ENCODE assay signal across 25 mouse cellular contexts in genomic region chr1:80868805-80869204, GRCm38 (mm10).
DNase-seq lines count a peak whose midpoint lies in the region; ATAC-seq lines count a peak whose summit lies in the region.
"Had no signal": no experiment of that assay in that cellular context is flagged by ENCODE, and none has a peak within 500 bp of the region (broad histone marks: within the 10 kb centered on the region; RNA-seq: fewer than 3 reads in every experiment).

No protein-coding gene starts in this region.

- peak; percentile 27 for DNase-seq in embryonic facial prominence, embryonic 14.5 days (ENCODE audit: low spot score)
- DNase-seq in embryonic facial prominence, embryonic 10.5 days (ENCODE audit: low spot score), result no peak
- peak; percentile 9 for DNase-seq in heart, postnatal 4 days
- no peak for DNase-seq in heart, adult 18-20 months
- DNase-seq in lung, postnatal 14 days, result peak; percentile 0
- no peak for DNase-seq in lung, postnatal 25 days (ENCODE audit: low spot score)
- DNase-seq: adrenal gland, adult 8-10 months; adrenal gland, postnatal 25 days; cerebellum, adult 11-12 months; cerebellum, adult 8-10 months; cerebellum, postnatal 10 days; cerebellum, postnatal 36 days; gastrocnemius, postnatal 25 days; heart, adult 2 months had no signal

- no peak overlapping the region for H3K4me3 ChIP-seq in embryonic facial prominence, embryonic 14.5 days (ENCODE audit: low read depth, low read length)
- H3K4me3 ChIP-seq in embryonic facial prominence, embryonic 10.5 days, result no peak overlapping the region
- H3K4me3 ChIP-seq: embryonic facial prominence, embryonic 12.5 days; erythroblast, embryonic 14.5 days; forebrain, embryonic 12.5 days; forebrain, embryonic 15.5 days; heart, adult 2 months; heart, embryonic 12.5 days; heart, embryonic 15.5 days; hindbrain, embryonic 10.5 days; hindbrain, embryonic 13.5 days; intestine, embryonic 15.5 days had no signal

- no peak overlapping the region for H3K4me2 ChIP-seq in embryonic facial prominence, embryonic 14.5 days (ENCODE audit: low read depth, low read length)
- H3K4me2 ChIP-seq: embryonic facial prominence, embryonic 12.5 days; forebrain, embryonic 12.5 days; forebrain, embryonic 15.5 days; heart, embryonic 12.5 days; heart, embryonic 15.5 days; hindbrain, embryonic 13.5 days; intestine, embryonic 15.5 days had no signal

- no peak overlapping the region for H3K27ac ChIP-seq in embryonic facial prominence, embryonic 14.5 days (replicated peaks; ENCODE audit: low read depth, low read length)
- H3K27ac ChIP-seq in embryonic facial prominence, embryonic 10.5 days (replicated peaks), result no peak overlapping the region
- H3K27ac ChIP-seq: embryonic facial prominence, embryonic 12.5 days; forebrain, embryonic 12.5 days; forebrain, embryonic 15.5 days; heart, adult 2 months; heart, embryonic 15.5 days; hindbrain, embryonic 10.5 days; hindbrain, embryonic 13.5 days; intestine, embryonic 15.5 days had no signal

- H3K4me1 ChIP-seq in embryonic facial prominence, embryonic 14.5 days (ENCODE audit: control insufficient read depth, insufficient read depth, low read length), result no peaks in the 10 kb centered on the region
- no peaks in the 10 kb centered on the region for H3K4me1 ChIP-seq in embryonic facial prominence, embryonic 10.5 days
- H3K4me1 ChIP-seq: embryonic facial prominence, embryonic 12.5 days; forebrain, embryonic 12.5 days; forebrain, embryonic 15.5 days; heart, embryonic 12.5 days; heart, embryonic 15.5 days; hindbrain, embryonic 10.5 days; hindbrain, embryonic 13.5 days; intestine, embryonic 15.5 days had no signal

- no peaks in the 10 kb centered on the region for H3K27me3 ChIP-seq in embryonic facial prominence, embryonic 14.5 days (replicated peaks; ENCODE audit: control insufficient read depth, insufficient read depth, low read length)
- no peaks in the 10 kb centered on the region for H3K27me3 ChIP-seq in embryonic facial prominence, embryonic 10.5 days (replicated peaks; ENCODE audit: low read depth, poor library complexity, severe bottlenecking)
- H3K27me3 ChIP-seq: embryonic facial prominence, embryonic 12.5 days; forebrain, embryonic 12.5 days; forebrain, embryonic 15.5 days; heart, embryonic 12.5 days; heart, embryonic 15.5 days; hindbrain, embryonic 13.5 days; intestine, embryonic 15.5 days had no signal

- no peaks in the 10 kb centered on the region for H3K36me3 ChIP-seq in embryonic facial prominence, embryonic 14.5 days (ENCODE audit: control insufficient read depth, insufficient read depth, low read length)
- no peaks in the 10 kb centered on the region for H3K36me3 ChIP-seq in embryonic facial prominence, embryonic 10.5 days (replicated peaks)
- H3K36me3 ChIP-seq: embryonic facial prominence, embryonic 12.5 days; forebrain, embryonic 12.5 days; forebrain, embryonic 15.5 days; heart, embryonic 12.5 days; heart, embryonic 15.5 days; hindbrain, embryonic 10.5 days; hindbrain, embryonic 13.5 days; intestine, embryonic 15.5 days had no signal

- no peak overlapping the region for H3K9ac ChIP-seq in embryonic facial prominence, embryonic 14.5 days (ENCODE audit: low read depth, low read length)
- H3K9ac ChIP-seq: embryonic facial prominence, embryonic 12.5 days; forebrain, embryonic 12.5 days; forebrain, embryonic 15.5 days; heart, embryonic 12.5 days; heart, embryonic 15.5 days; hindbrain, embryonic 13.5 days; intestine, embryonic 15.5 days had no signal

- H3K9me3 ChIP-seq in embryonic facial prominence, embryonic 14.5 days (ENCODE audit: control insufficient read depth, low read length), result no peaks in the 10 kb centered on the region
- no peaks in the 10 kb centered on the region for H3K9me3 ChIP-seq in embryonic facial prominence, embryonic 10.5 days
- H3K9me3 ChIP-seq: embryonic facial prominence, embryonic 12.5 days; forebrain, embryonic 12.5 days; forebrain, embryonic 15.5 days; heart, embryonic 12.5 days; heart, embryonic 15.5 days; hindbrain, embryonic 10.5 days; hindbrain, embryonic 13.5 days; intestine, embryonic 15.5 days had no signal

- no peak for ATAC-seq in embryonic facial prominence, embryonic 14.5 days (ENCODE audit: low read depth)
- ATAC-seq: activated CD4-positive, CD25-positive, alpha-beta regulatory T cell, adult 4 months; forebrain, embryonic 15.5 days; hindbrain, embryonic 16.5 days; intestine, embryonic 15.5 days had no signal

Comparison
In these comparisons a context has a peak if more than half of its experiments do, and no peak if none do; other contexts are left out.
1. DNase-seq: peak in embryonic facial prominence, embryonic 14.5 days (single experiment), heart, postnatal 4 days (single experiment) and lung, postnatal 14 days (single experiment); none in embryonic facial prominence, embryonic 10.5 days (single experiment), heart, adult 18-20 months (0 of 2) and lung, postnatal 25 days (single experiment).